Mouse (Mus musculus) intestine, embryonic 14.5 days (tissue): ENCODE results near the gene Kcng4. TPM values are rescaled to one million over a fixed set of nuclear protein-coding genes. Genes with fewer than 3 reads are reported as not detected.

ENCODE experiments used
- ATAC-seq: fragments of 200-750 bp; cut with Nextera tagmentation; replicated peaks from 2 replicates; pipeline ENCODE4 v1.8.0; 2017; ENCODE audit warnings: low read depth, moderate number of reproducible peaks, moderate TSS enrichment, moderate library complexity; ENCODE audit not compliant: low FRiP score, low TSS enrichment
- DNase-seq: peaks from one replicate; pipeline ENCODE4 v3.0.0-alpha.2; 2018; ENCODE audit warnings: low spot score
- H3K27ac ChIP-seq: fragments of 300-500 bp; sonication (generic); 2 replicates; pipeline ENCODE4 v1.5.1; 2014; ENCODE audit warnings: low read depth, mild to moderate bottlenecking, control low read depth
- H3K27me3 ChIP-seq: fragments of 300-500 bp; sonication (generic); replicated peaks from 2 replicates; pipeline ENCODE4 v1.6.1; 2014; ENCODE audit warnings: low read length, control low read depth; ENCODE audit not compliant: control insufficient read depth, insufficient read depth
- H3K36me3 ChIP-seq: fragments of 300-500 bp; sonication (generic); 2 replicates; pipeline ENCODE4 v1.6.1; 2014; ENCODE audit warnings: low read length, control low read depth; ENCODE audit not compliant: control insufficient read depth, insufficient read depth
- H3K4me1 ChIP-seq: fragments of 300-500 bp; sonication (generic); replicated peaks from 2 replicates; pipeline ENCODE4 v1.6.1; 2014; ENCODE audit warnings: low read length, control low read depth, mixed read lengths; ENCODE audit not compliant: control insufficient read depth, insufficient read depth
- H3K4me2 ChIP-seq: fragments of 300-500 bp; sonication (generic); 2 replicates; pipeline ENCODE4 v1.6.1; 2014; ENCODE audit warnings: low read length
- H3K4me3 ChIP-seq: fragments of 300-500 bp; sonication (generic); 2 replicates; pipeline ENCODE4 v1.5.1; 2014; ENCODE audit warnings: low read depth, low read length, control low read depth, mixed read lengths
- H3K9ac ChIP-seq: fragments of 300-500 bp; sonication (generic); 2 replicates; pipeline ENCODE4 v1.6.1; 2014; ENCODE audit warnings: mild to moderate bottlenecking, low read length
- H3K9me3 ChIP-seq: fragments of 300-500 bp; sonication (generic); 2 replicates; pipeline ENCODE4 v1.6.1; 2016; ENCODE audit warnings: low read length, control low read depth; ENCODE audit not compliant: control insufficient read depth
- WGBS: fragments of 180-500 bp; shearing (Covaris S2); extraction: QIAGEN DNeasy Blood & Tissue Kit; methylation state at CpG from one replicate; pipeline ENCODE4 v1.1.7; 2014; 5-methylcytosine and 5-hydroxymethylcytosine counted together
- polyA plus RNA-seq: library from polyadenylated mRNA; unstranded; fragments of >200 nt; fragmentation: Nextera tagmentation; extraction: Ambion mirVana; gene quantifications from 2 replicates; pipeline ENCODE4 v1.2.1, GENCODE M21; 2014

Gene Kcng4
- polyA plus RNA-seq, 1 experiment from 2014 or later = 0.11 TPM

DNA sequence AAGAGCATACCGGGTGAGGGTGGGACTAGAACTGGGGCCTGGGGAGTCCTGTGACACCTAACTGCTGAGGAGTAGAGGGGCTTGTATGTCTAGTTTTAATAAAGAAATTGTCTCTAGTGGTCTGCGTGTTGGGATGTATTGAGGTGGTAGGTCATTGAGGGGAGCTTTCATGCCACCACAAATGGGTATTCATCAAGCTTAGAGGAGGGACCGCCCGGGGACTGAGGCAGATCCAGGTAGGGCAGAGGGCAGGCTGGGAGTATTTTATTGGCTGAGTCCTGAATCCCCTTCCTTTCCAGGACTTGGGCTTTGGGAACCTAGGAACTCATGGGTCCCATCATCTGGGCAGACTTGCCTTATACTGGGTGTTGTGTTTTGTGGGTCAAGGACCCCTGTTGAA lies 18.7 kb downstream of the Kcng4 start:
- Histone ChIP-seq H3K27ac (no peak overlapping the region), H3K9me3 (no peaks in the 10 kb centered on the region), H3K27me3 (no peaks in the 10 kb centered on the region), H3K4me1 (no peaks in the 10 kb centered on the region), H3K9ac (no peak overlapping the region), H3K36me3 (no peaks in the 10 kb centered on the region), H3K4me3 (no peak overlapping the region), H3K4me2 (no peak overlapping the region)
- DNase-seq = no peak
- no peak for ATAC-seq
- WGBS = 89% methylated on average over 4 of the region's 4 CpGs

DNA sequence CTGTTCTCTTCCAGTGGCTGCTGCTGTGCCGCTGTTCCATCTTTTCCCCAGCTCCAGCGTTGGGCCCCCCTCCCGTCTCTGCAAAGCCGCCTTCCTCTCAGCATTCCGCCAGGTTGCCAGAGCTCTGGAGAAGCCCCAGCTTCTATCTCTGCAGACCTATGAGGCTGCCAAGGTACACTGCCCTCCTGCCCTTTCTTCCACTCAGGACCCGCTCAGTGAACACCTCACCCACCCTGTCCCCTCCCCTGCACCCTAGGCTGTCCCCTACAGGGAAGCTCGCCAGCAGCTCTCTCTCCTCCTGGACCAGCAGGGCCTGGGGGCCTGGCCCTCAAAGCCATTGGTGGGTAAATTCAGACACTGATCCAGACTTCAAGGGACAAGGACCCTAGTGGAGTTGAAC lies 19.1 kb downstream of the Kcng4 start:
- no peak overlapping the region for H3K4me2 ChIP-seq
- H3K36me3 ChIP-seq = no peaks in the 10 kb centered on the region
- H3K4me1 ChIP-seq = no peaks in the 10 kb centered on the region
- ATAC-seq (no peak), DNase-seq (no peak)
- H3K27me3 ChIP-seq = no peaks in the 10 kb centered on the region
- H3K9me3 ChIP-seq = no peaks in the 10 kb centered on the region
- H3K9ac ChIP-seq = no peak overlapping the region
- WGBS = 78% methylated on average over 7 of the region's 7 CpGs
- no peak overlapping the region for H3K4me3 ChIP-seq
- H3K27ac ChIP-seq = no peak overlapping the region

DNA sequence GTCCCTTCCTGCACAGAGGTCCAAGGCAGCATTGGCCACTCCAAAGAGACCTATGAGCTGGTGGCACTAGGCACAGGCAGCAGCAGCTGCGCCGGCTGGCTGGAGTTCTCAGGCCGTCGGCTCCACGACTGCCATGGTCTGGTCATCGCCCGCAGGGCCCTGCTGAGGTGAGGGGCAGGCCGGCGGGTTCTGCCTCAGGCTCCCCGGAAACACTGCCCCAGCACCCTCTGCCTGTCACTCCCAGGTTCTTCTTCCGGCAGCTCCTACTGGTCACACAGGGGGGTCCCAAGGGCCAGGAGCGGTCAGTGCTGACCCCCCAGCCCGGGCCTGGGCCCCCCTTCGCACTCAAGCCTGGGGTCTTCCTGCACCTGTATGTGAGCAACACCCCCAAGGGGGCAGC lies 20.4 kb downstream of the Kcng4 start:
- H3K4me1 ChIP-seq = no peaks in the 10 kb centered on the region
- H3K4me3 ChIP-seq = no peak overlapping the region
- H3K9me3 ChIP-seq = no peaks in the 10 kb centered on the region
- H3K27me3 ChIP-seq = no peaks in the 10 kb centered on the region
- no peak for DNase-seq
- no peak overlapping the region for H3K27ac ChIP-seq
- ATAC-seq = no peak
- no peaks in the 10 kb centered on the region for H3K36me3 ChIP-seq
- no peak overlapping the region for H3K9ac ChIP-seq
- H3K4me2 ChIP-seq = no peak overlapping the region
- WGBS = 81% methylated on average over 12 of the region's 14 CpGs

DNA sequence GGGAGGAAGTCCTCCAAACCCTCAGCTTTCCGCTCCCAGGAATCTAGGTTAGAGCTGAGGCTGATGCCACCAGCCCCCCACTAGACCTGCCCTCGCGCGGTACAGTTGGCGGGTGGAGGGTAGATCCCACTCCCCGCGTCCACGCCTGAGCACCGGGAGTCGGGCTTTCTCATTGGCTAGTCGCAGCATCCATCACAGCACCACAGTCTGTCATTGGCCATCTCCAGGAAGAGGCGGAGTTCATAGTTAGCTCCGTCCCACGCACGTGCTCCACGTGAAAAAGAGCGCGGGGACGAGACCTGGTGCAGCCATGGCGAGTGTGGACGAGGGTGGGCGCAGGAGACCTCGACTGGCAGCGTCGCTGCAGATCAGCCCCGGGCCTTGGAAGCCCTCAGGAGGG lies 23.0 kb downstream of the Kcng4 start, which contains the start of gene Adad2:
Gene Adad2, plus strand, starts transcription at position 277 of the 400 bp plus-strand sequence.
- WGBS = 79% methylated on average over 26 of the region's 26 CpGs
- Histone ChIP-seq H3K27me3 (no peaks in the 10 kb centered on the region), H3K9me3 (0 out of 2 replicates have a peak, but pooled peaks cover 5% of the 10 kb centered on the region), H3K27ac (no peak within 1 kb of the TSS), H3K9ac (no peak within 1 kb of the TSS), H3K36me3 (no peaks in the 10 kb centered on the region), H3K4me2 (no peak within 1 kb of the TSS), H3K4me3 (no peak within 1 kb of the TSS), H3K4me1 (no peaks in the 10 kb centered on the region)
- DNase-seq (no peak), ATAC-seq (no peak)

DNA sequence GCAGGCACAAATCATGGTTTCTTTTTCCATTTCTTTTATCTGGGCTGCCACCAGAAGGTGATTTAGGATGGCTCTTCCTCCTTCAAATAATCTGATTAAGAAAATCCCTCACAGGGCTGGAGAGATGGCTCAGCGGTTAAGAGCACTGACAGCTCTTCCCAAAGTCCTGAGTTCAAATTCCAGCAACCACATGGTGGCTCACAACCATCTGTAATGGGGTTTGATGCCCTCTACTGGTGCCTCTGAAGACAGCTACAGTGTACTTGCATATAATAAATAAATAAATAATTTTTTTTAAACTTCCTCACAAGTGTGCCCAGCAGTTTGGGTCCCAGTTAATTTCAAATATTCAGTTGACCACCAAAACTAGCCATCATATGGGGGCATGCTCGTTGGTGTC lies 29.3 kb downstream of the Kcng4 start:
- no peak for ATAC-seq
- H3K27ac ChIP-seq = no peak overlapping the region
- no peak overlapping the region for H3K9ac ChIP-seq
- H3K4me2 ChIP-seq = no peak overlapping the region
- peaks cover 7% of the 10 kb centered on the region; the same call in 1 of the 2 replicates for H3K4me1 ChIP-seq
- H3K4me3 ChIP-seq = no peak overlapping the region
- no peaks in the 10 kb centered on the region for H3K27me3 ChIP-seq
- DNase-seq = no peak
- 80% methylated on average over 2 of the region's 2 CpGs for WGBS
- H3K36me3 ChIP-seq = peaks cover 15% of the 10 kb centered on the region
- H3K9me3 ChIP-seq = 0 out of 2 replicates have a peak, but pooled peaks cover 5% of the 10 kb centered on the region

DNA sequence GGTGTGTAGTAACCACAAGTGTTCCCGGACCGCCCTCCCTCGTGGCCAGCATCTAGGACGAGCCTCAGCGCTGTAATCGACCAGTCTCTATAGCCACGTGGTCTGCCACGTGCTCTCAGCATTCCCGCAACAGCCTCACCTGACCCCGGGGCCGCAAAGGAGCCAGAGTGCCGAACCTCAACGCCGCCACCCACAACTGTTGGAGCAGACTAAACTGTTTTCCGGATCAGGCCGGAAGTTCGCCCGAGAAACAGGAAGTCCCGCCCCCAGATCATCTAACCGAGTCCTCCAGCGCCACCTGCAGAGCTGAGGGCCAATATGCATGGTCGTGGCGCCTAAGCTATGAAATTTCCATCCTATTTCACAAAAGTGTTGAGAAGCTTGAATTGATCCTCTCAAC lies 30.5 kb downstream of the Kcng4 start, which contains the start of gene Taf1c:
Gene Taf1c, minus strand, starts transcription at position 227 of the 400 bp plus-strand sequence.
- Histone ChIP-seq H3K4me3 (peak within 1 kb of the TSS; percentile 77), H3K9me3 (0 out of 2 replicates have a peak, but pooled peaks cover 5% of the 10 kb centered on the region), H3K27me3 (no peaks in the 10 kb centered on the region), H3K4me1 (peaks cover 7% of the 10 kb centered on the region; the same call in 1 of the 2 replicates), H3K27ac (no peak within 1 kb of the TSS), H3K36me3 (peaks cover 26% of the 10 kb centered on the region), H3K4me2 (peak within 1 kb of the TSS; percentile 75), H3K9ac (peak within 1 kb of the TSS; percentile 61)
- DNase-seq (peak; percentile 97), ATAC-seq (peak; percentile 83)
- WGBS = under 1% methylated on average over 23 of the region's 23 CpGs

DNA sequence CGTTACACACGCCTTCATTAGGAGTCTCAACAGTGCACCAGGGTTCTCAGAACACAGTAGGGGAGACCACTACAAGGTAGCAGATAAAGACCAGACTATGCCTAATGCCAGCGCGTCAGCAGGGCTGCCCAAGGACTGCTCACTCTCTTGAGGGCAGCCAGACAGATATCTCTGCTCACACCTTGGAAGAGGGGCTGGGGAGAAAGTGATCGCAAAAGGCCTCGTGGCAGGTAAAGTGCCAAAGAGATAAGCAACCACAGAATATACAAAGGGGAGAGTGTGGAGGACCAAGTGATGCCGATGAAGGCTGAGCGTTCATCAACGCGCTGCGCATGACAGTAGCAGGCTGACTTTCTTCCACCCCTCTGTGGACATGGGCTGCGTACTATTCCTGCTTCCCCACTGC lies 31.1 kb downstream of the Kcng4 start:
- H3K27me3 ChIP-seq = no peaks in the 10 kb centered on the region
- peak overlapping the region; percentile 75 for H3K4me2 ChIP-seq
- ATAC-seq = 0 out of 2 replicates have a peak, but pooled peaks have one; percentile 12
- peaks cover 32% of the 10 kb centered on the region for H3K36me3 ChIP-seq
- no peak overlapping the region for H3K27ac ChIP-seq
- H3K9ac ChIP-seq = peak overlapping the region; percentile 61
- peak overlapping the region; percentile 77 for H3K4me3 ChIP-seq
- H3K9me3 ChIP-seq = 0 out of 2 replicates have a peak, but pooled peaks cover 4% of the 10 kb centered on the region
- peaks cover 7% of the 10 kb centered on the region; the same call in 1 of the 2 replicates for H3K4me1 ChIP-seq
- no peak for DNase-seq
- WGBS = 34% methylated on average over 12 of the region's 12 CpGs

DNA sequence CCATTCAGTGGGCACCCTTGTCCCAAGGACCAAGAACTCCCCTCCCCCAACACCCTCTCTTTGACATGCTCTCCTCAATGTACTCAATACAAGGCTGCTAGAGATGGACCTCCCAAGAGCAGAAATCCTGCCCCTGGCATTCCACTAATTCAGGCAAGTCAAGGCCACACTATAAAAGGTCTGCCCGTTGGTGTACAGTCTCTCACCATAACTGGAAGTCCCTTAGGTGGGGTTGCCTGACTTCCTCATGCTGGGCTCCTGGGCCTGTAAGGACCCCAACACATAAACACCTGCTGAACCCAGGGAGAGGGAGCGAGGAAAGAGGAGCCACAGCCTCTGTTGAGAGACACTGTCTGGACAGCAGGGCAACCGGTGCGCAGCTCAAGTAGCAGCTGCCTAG lies 31.7 kb downstream of the Kcng4 start:
- ATAC-seq = no peak
- Histone ChIP-seq H3K4me3 (no peak overlapping the region), H3K27me3 (no peaks in the 10 kb centered on the region), H3K4me1 (peaks cover 7% of the 10 kb centered on the region; the same call in 1 of the 2 replicates), H3K27ac (no peak overlapping the region), H3K9ac (no peak overlapping the region), H3K4me2 (peak overlapping the region; percentile 75; the same call in 1 of the 2 replicates), H3K36me3 (peaks cover 39% of the 10 kb centered on the region), H3K9me3 (no peaks in the 10 kb centered on the region)
- DNase-seq = no peak
- 88% methylated on average over 4 of the region's 4 CpGs for WGBS

DNA sequence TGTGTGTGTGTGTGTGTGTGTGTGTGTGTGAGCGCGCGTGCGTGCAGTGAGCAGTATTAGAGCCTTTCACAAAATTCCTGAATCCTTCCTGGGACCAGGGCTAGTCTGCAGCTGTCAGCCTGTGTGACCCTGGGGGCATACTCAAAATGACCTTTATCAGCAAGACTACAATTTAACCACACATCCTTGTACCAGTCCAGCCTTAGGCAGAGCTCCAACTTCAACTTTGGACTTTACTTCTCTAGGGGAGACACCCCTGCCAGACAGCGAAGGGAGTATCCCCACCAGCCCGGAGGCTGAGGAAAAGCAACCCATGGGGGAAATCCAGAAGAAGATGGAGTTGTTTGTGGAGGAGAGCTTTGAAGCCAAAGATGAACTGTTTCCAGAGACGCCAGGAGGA lies 44.0 kb downstream of the Kcng4 start:
- Histone ChIP-seq H3K4me3 (no peak overlapping the region), H3K27ac (no peak overlapping the region), H3K36me3 (0 out of 2 replicates have a peak, but pooled peaks cover 2% of the 10 kb centered on the region), H3K27me3 (no peaks in the 10 kb centered on the region), H3K4me2 (no peak overlapping the region), H3K4me1 (no peaks in the 10 kb centered on the region), H3K9ac (no peak overlapping the region), H3K9me3 (no peaks in the 10 kb centered on the region)
- ATAC-seq = no peak
- WGBS = 88% methylated on average over 7 of the region's 7 CpGs
- DNase-seq = no peak
